Mouse (Mus musculus): ENCODE measurements around the gene Mcee. TPM values are rescaled to one million over a fixed set of nuclear protein-coding genes. Genes with fewer than 3 reads are reported as not detected.

The Mcee gene
- polyA plus RNA-seq, 1 experiment, result 4.9 TPM

- no peaks in the 10 kb centered on the region for H3K4me1 ChIP-seq (ENCODE audit: control insufficient read depth, insufficient read depth, low read length)
- H3K36me3 ChIP-seq (ENCODE audit: control insufficient read depth, insufficient read depth, low read length), result no peaks in the 10 kb centered on the region
- H3K27ac ChIP-seq (ENCODE audit: control insufficient read depth, insufficient read depth, low read depth, low read length), result no peak overlapping the region
- no peak overlapping the region for H3K4me3 ChIP-seq (ENCODE audit: control insufficient read depth, low read depth, low read length)
- TF ChIP-seq POLR2A (IDR thresholded peaks at IDR 0.05; ENCODE audit: control insufficient read depth, low read depth, low read length), result no peak
- no peak for TF ChIP-seq CTCF (IDR thresholded peaks at IDR 0.05; ENCODE audit: control insufficient read depth, insufficient read depth, insufficient replicate concordance, low read depth, low read length)
- H3K27me3 ChIP-seq (ENCODE audit: control insufficient read depth, insufficient read depth, low read length), result no peaks in the 10 kb centered on the region
These were observed 64.3 kb downstream of the Mcee start for GRCm38 (mm10) chr7:64456676-64457075.

GRCm38 (mm10) chr7:64457811-64458210, 65.4 kb downstream of the Mcee start:
- H3K27me3 ChIP-seq (ENCODE audit: control insufficient read depth, insufficient read depth, low read length), result no peaks in the 10 kb centered on the region
- no peaks in the 10 kb centered on the region for H3K36me3 ChIP-seq (ENCODE audit: control insufficient read depth, insufficient read depth, low read length)
- no peaks in the 10 kb centered on the region for H3K4me1 ChIP-seq (ENCODE audit: control insufficient read depth, insufficient read depth, low read length)
- TF ChIP-seq CTCF (IDR thresholded peaks at IDR 0.05; ENCODE audit: control insufficient read depth, insufficient read depth, insufficient replicate concordance, low read depth, low read length) (no peak), POLR2A (IDR thresholded peaks at IDR 0.05; ENCODE audit: control insufficient read depth, low read depth, low read length) (no peak)
- H3K4me3 ChIP-seq (ENCODE audit: control insufficient read depth, low read depth, low read length), result no peak overlapping the region
- H3K27ac ChIP-seq (ENCODE audit: control insufficient read depth, insufficient read depth, low read depth, low read length), result no peak overlapping the region

Other genes with a start within 250 kb of the Mcee start
- 1.9 and 2.1 TPM in 2 replicates for gene Trpm1, start 238.8 kb upstream of the Mcee start, polyA plus RNA-seq (2012; rRNA removed)
- gene Mtmr10, start 105.0 kb upstream of the Mcee start, polyA plus RNA-seq (2012; rRNA removed), result 3.9 and 4.1 TPM in 2 replicates
- gene Fan1, start 18.5 kb upstream of the Mcee start, polyA plus RNA-seq (2012; rRNA removed), result 1.4 and 1.6 TPM in 2 replicates
- 2.0 and 2.5 TPM in 2 replicates for gene Mphosph10, start 339 bp upstream of the Mcee start, polyA plus RNA-seq (2012; rRNA removed)
- gene Apba2, start 109.1 kb downstream of the Mcee start, polyA plus RNA-seq (2012; rRNA removed), result 0.22 and 0.51 TPM in 2 replicates

Measured in testis, adult 2 months (tissue).